Mouse (Mus musculus) hindbrain, embryonic 16.5 days (tissue): ENCODE measurements around the gene Psors1c2. TPM values are rescaled to one million over a fixed set of nuclear protein-coding genes. Genes with fewer than 3 reads are reported as not detected.

Source experiments
- ATAC-seq: fragments of 200-750 bp; cut with Nextera tagmentation; 2 replicates; pipeline ENCODE4 v1.8.0; 2017; ENCODE audit warnings: moderate TSS enrichment, moderate library complexity
- H3K27ac ChIP-seq: fragments of 300-500 bp; sonication (generic); 2 replicates; pipeline ENCODE4 v1.5.1; 2014; ENCODE audit warnings: low read depth, mild to moderate bottlenecking, control low read depth, low read length, moderate library complexity
- H3K27me3 ChIP-seq: fragments of 300-500 bp; sonication (generic); replicated peaks from 2 replicates; pipeline ENCODE4 v1.6.1; 2014; ENCODE audit warnings: low read length; ENCODE audit not compliant: control insufficient read depth, insufficient read depth
- H3K36me3 ChIP-seq: fragments of 300-500 bp; sonication (generic); 2 replicates; pipeline ENCODE4 v1.6.1; 2014; ENCODE audit warnings: mild to moderate bottlenecking, low read length, moderate library complexity, mixed read lengths; ENCODE audit not compliant: control insufficient read depth, insufficient read depth
- H3K4me1 ChIP-seq: fragments of 300-500 bp; sonication (generic); 2 replicates; pipeline ENCODE4 v1.6.1; 2014; ENCODE audit warnings: low read depth, low read length; ENCODE audit not compliant: control insufficient read depth, insufficient read depth
- H3K4me2 ChIP-seq: fragments of 300-500 bp; sonication (generic); 2 replicates; pipeline ENCODE4 v1.6.1; 2014; ENCODE audit warnings: mild to moderate bottlenecking, low read length, control low read depth, moderate library complexity
- H3K4me3 ChIP-seq: fragments of 300-500 bp; sonication (generic); 2 replicates; pipeline ENCODE4 v1.5.1; 2014; ENCODE audit warnings: mild to moderate bottlenecking, low read length, control low read depth, moderate library complexity
- H3K9ac ChIP-seq: fragments of 300-500 bp; sonication (generic); 2 replicates; pipeline ENCODE4 v1.6.1; 2014; ENCODE audit warnings: low read depth, mild to moderate bottlenecking, control low read depth, low read length, moderate library complexity
- H3K9me3 ChIP-seq: fragments of 300-500 bp; sonication (generic); 2 replicates; pipeline ENCODE4 v1.6.1; 2014; ENCODE audit warnings: mild to moderate bottlenecking, low read length, moderate library complexity; ENCODE audit not compliant: control insufficient read depth
- WGBS: fragments of 180-500 bp; shearing (Covaris S2); extraction: QIAGEN DNeasy Blood & Tissue Kit; methylation state at CpG from one replicate; pipeline ENCODE4 v1.1.7; 2014; 5-methylcytosine and 5-hydroxymethylcytosine counted together
- polyA plus RNA-seq: library from polyadenylated mRNA; unstranded; fragments of >200 nt; fragmentation: Nextera tagmentation; extraction: Ambion mirVana; gene quantifications from 2 replicates; pipeline ENCODE4 v1.2.1, GENCODE M21; 2015

Psors1c2 gene
- polyA plus RNA-seq, 1 experiment from 2014 or later: 0.94 TPM

DNA sequence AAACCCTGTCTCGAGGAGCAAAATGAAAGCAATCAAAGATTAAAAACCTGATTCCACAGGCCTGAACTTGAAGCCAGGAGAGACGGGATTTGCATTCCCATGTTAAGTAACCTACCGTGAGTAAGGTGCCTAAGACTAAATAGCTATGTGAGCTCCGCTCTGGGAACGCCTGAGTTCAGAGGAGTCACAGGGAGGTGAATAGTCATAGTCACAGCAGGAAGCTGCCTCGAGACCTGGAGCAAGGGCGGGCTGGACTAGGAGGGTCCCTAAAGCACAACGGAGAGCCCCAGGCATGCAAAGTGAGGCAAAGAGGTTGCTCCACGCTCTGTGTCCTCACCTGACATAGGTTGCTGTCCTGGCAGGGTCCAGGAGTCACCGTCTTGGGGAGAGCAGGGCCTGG is 6.5 kb downstream of the Psors1c2 start:
- Histone ChIP-seq H3K27ac (no peak overlapping the region), H3K4me1 (0 out of 2 replicates have a peak, but pooled peaks cover 3% of the 10 kb centered on the region), H3K36me3 (no peaks in the 10 kb centered on the region), H3K9me3 (no peaks in the 10 kb centered on the region), H3K27me3 (no peaks in the 10 kb centered on the region), H3K4me3 (no peak overlapping the region), H3K4me2 (no peak overlapping the region), H3K9ac (no peak overlapping the region)
- no peak for ATAC-seq
- 60% methylated on average over 10 of the region's 10 CpGs for WGBS

DNA sequence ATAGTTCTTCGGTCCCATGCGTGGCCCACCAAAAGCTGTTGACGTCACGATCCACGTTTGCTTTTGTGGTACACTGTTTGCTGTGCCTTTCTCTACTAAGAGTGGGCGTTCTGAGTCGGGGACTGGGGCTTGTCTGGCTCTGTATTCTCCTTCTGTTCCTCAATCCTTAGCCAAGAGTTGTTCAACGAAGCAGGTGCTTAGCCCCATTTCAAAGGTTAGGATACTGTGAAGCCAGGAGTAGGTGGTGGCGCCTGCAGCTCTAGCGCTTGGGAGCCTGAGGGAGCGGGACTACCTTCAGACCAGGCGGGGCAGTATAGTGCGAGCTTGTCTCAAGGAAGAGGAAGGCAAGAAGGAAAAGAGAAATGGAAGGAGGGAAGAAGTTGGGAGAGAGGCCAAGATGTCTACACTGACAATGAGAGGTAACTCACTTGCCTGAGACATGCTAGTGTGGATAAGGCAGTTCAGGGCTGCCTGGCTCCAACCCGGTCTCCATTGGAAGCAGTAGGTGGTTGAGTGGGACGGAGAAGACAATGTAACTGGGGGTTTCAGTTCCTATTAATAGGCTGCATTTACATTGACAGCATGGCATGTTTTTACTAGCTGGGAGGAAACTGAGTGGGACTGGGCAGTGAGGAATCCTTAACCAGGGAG is 9.9 kb downstream of the Psors1c2 start:
- Histone ChIP-seq H3K9me3 (no peaks in the 10 kb centered on the region), H3K27me3 (no peaks in the 10 kb centered on the region), H3K4me3 (no peak overlapping the region), H3K27ac (no peak overlapping the region), H3K4me1 (0 out of 2 replicates have a peak, but pooled peaks cover 3% of the 10 kb centered on the region), H3K9ac (no peak overlapping the region), H3K36me3 (no peaks in the 10 kb centered on the region), H3K4me2 (peak overlapping the region; percentile 30; the same call in 1 of the 2 replicates)
- ATAC-seq: 0 out of 2 replicates have a peak, but pooled peaks have one; percentile 3
- WGBS: 72% methylated on average over 15 of the region's 15 CpGs

DNA sequence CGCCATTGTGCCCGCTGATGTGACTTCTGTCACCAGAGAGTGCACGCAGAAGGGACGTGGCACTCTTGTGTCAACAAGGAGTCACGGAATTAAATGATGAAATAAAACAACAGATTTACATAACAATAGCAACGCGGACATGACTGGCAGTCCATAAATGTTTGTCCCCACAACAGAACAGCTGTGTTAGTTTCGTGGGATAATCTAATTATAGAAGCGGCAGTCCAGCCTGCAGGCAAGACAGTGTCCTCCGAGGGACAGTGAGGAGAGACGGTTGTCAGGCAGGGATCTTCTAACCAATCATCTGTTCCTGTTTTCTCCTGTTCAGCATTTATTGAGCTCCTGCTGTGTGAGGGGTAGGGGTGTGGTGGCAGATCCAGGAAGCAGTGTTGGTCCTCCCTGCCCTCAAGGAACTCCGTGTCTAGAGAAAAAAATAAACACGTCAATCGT is 10.4 kb downstream of the Psors1c2 start:
- H3K9ac ChIP-seq: no peak overlapping the region
- H3K36me3 ChIP-seq: no peaks in the 10 kb centered on the region
- no peak overlapping the region for H3K27ac ChIP-seq
- peak; percentile 51 for ATAC-seq
- no peaks in the 10 kb centered on the region for H3K9me3 ChIP-seq
- H3K4me3 ChIP-seq: no peak overlapping the region
- WGBS: 13% methylated on average over 14 of the region's 14 CpGs
- H3K4me2 ChIP-seq: peak overlapping the region; percentile 30
- H3K27me3 ChIP-seq: no peaks in the 10 kb centered on the region
- 0 out of 2 replicates have a peak, but pooled peaks cover 3% of the 10 kb centered on the region for H3K4me1 ChIP-seq

DNA sequence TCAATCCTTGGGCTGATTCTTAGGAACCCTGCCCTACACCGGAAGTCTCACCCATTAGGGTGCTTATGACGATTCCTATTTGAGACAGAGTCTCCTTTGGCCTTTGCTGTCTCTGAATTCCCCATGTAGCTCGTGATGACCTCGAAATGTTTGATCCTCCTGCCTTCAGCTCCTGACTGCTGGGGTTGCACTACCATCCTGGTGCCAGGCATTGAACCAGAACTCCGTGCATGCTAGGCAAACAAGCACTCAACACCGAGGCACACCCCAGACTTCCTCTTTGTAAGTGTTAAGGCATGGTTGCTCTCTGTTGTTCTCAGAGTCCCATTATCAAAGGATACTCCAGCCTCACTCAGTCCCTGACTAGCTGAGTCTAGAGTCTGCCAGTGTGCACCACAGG is 11.0 kb downstream of the Psors1c2 start:
- 71% methylated on average over 6 of the region's 6 CpGs for WGBS
- H3K9ac ChIP-seq: no peak overlapping the region
- H3K4me2 ChIP-seq: no peak overlapping the region
- no peak overlapping the region for H3K4me3 ChIP-seq
- H3K27me3 ChIP-seq: no peaks in the 10 kb centered on the region
- H3K9me3 ChIP-seq: no peaks in the 10 kb centered on the region
- no peak overlapping the region for H3K27ac ChIP-seq
- H3K4me1 ChIP-seq: 0 out of 2 replicates have a peak, but pooled peaks cover 3% of the 10 kb centered on the region
- ATAC-seq: no peak
- H3K36me3 ChIP-seq: no peaks in the 10 kb centered on the region

- no peak overlapping the region for H3K27ac ChIP-seq
- no peak overlapping the region for H3K4me2 ChIP-seq
- 0 out of 2 replicates have a peak, but pooled peaks cover 3% of the 10 kb centered on the region for H3K4me1 ChIP-seq
- no peaks in the 10 kb centered on the region for H3K27me3 ChIP-seq
- no peak overlapping the region for H3K4me3 ChIP-seq
- WGBS: 36% methylated on average over 6 of the region's 6 CpGs
- H3K9ac ChIP-seq: no peak overlapping the region
- 0 out of 2 replicates have a peak, but pooled peaks have one; percentile 40 for ATAC-seq
- H3K36me3 ChIP-seq: no peaks in the 10 kb centered on the region
- H3K9me3 ChIP-seq: no peaks in the 10 kb centered on the region
Measured at GRCm38 (mm10) chr17:35544680-35545079, 11.7 kb downstream of the Psors1c2 start.

DNA sequence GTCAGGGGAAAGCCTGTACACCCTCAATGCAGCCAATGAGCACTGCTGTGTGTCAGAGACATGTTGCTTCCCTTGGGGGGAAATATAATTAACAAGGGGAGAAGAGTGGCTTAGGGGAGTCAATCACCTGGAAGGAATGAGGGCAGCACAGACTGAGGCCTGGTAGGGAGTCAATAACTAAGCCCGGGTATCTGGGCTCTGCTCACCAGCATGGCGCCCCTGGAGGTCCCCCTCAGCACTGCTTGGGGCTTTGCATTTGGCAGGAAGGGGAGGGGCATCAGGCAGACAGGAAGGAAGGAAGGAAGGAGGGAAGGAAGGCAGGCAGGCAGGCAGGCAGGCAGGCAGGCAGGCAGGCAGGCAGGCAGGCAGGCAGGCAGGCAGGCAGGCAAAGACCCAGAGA is 14.5 kb downstream of the Psors1c2 start:
- ATAC-seq: no peak
- Histone ChIP-seq H3K27ac (no peak overlapping the region), H3K27me3 (no peaks in the 10 kb centered on the region), H3K4me1 (0 out of 2 replicates have a peak, but pooled peaks cover 3% of the 10 kb centered on the region), H3K4me3 (no peak overlapping the region), H3K9me3 (no peaks in the 10 kb centered on the region), H3K4me2 (no peak overlapping the region), H3K36me3 (no peaks in the 10 kb centered on the region), H3K9ac (no peak overlapping the region)
- WGBS: 44% methylated on average over 2 of the region's 2 CpGs

DNA sequence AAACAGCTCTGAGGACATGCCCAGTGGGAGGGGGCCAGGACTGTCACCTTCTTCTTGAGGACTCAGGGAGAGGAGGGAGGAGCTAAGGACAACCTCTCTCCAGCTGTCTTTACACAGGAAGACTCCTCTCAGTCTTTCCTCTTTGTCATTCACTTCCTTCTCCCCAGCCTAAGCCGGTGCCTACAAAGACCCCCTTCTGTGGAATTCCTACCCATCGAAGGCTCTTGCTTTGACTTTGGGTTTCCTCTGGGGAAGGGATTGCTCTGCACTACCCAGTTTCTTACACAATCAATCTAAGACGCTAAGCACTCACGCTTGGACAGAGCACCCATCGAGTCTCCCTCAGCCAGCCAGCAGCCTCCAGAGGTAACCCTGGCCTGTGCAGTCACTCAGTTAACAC is 15.6 kb downstream of the Psors1c2 start:
- Histone ChIP-seq H3K4me2 (no peak overlapping the region), H3K9ac (no peak overlapping the region), H3K9me3 (no peaks in the 10 kb centered on the region), H3K4me3 (no peak overlapping the region), H3K27me3 (no peaks in the 10 kb centered on the region), H3K36me3 (no peaks in the 10 kb centered on the region), H3K4me1 (no peaks in the 10 kb centered on the region), H3K27ac (no peak overlapping the region)
- 23% methylated on average over 5 of the region's 5 CpGs for WGBS
- ATAC-seq: no peak

- peak overlapping the region; percentile 11; the same call in 1 of the 2 replicates for H3K4me2 ChIP-seq
- ATAC-seq: peak; percentile 43; the same call in 1 of the 2 replicates
- H3K27ac ChIP-seq: peak overlapping the region; percentile 32; the same call in 1 of the 2 replicates
Measured at GRCm38 (mm10) chr17:35549437-35550142, 16.6 kb downstream of the Psors1c2 start.

GRCm38 (mm10) chr17:35550143-35550494 is 17.1 kb downstream of the Psors1c2 start:
- no peaks in the 10 kb centered on the region for H3K27me3 ChIP-seq
- no peak overlapping the region for H3K27ac ChIP-seq
- 96% methylated on average over 4 of the region's 4 CpGs for WGBS

More at GRCm38 (mm10) chr17:35549437-35550142, 16.6 kb downstream of the Psors1c2 start:
- no peaks in the 10 kb centered on the region for H3K27me3 ChIP-seq
- no peaks in the 10 kb centered on the region for H3K4me1 ChIP-seq
- no peak overlapping the region for H3K9ac ChIP-seq
- no peak overlapping the region for H3K4me3 ChIP-seq
- H3K9me3 ChIP-seq: no peaks in the 10 kb centered on the region
- 42% methylated on average over 15 of the region's 15 CpGs for WGBS
- no peaks in the 10 kb centered on the region for H3K36me3 ChIP-seq

More at GRCm38 (mm10) chr17:35550143-35550494, 17.1 kb downstream of the Psors1c2 start:
- no peak for ATAC-seq
- H3K4me1 ChIP-seq: no peaks in the 10 kb centered on the region
- H3K9me3 ChIP-seq: no peaks in the 10 kb centered on the region
- H3K4me2 ChIP-seq: no peak overlapping the region; the same call in 1 of the 2 replicates
- H3K4me3 ChIP-seq: no peak overlapping the region
- H3K9ac ChIP-seq: no peak overlapping the region
- no peaks in the 10 kb centered on the region for H3K36me3 ChIP-seq
